Mouse (Mus musculus) liver, embryonic 14.5 days (tissue): ENCODE results near the gene Kcnma1. TPM values are rescaled to one million over a fixed set of nuclear protein-coding genes. Genes with fewer than 3 reads are reported as not detected.

Experiments
- ATAC-seq: fragments of 200-750 bp; cut with Nextera tagmentation; 2 replicates; pipeline ENCODE4 v1.8.0; 2017; ENCODE audit warnings: moderate number of reproducible peaks, mild to moderate bottlenecking, moderate library complexity; ENCODE audit not compliant: insufficient read depth
- DNase-seq, 3 experiments: peaks; one replicate each; pipeline ENCODE4 v3.0.0-alpha.2; 2012 to 2013; ENCODE audit warnings: low read depth in 3 of 3, low spot score in 3 of 3
- H3K27ac ChIP-seq: fragments of 300-500 bp; sonication (generic); 2 replicates; pipeline ENCODE4 v1.5.1; 2014; ENCODE audit warnings: moderate library complexity, mild to moderate bottlenecking, control low read depth, inconsistent platforms
- H3K27me3 ChIP-seq: fragments of 300-500 bp; sonication (generic); 2 replicates; pipeline ENCODE4 v1.6.1; 2014; ENCODE audit warnings: mild to moderate bottlenecking, low read length, moderate library complexity; ENCODE audit not compliant: control insufficient read depth, insufficient read depth
- H3K36me3 ChIP-seq: fragments of 300-500 bp; sonication (generic); replicated peaks from 2 replicates; pipeline ENCODE4 v1.6.1; 2014; ENCODE audit warnings: low read depth; ENCODE audit not compliant: control insufficient read depth, insufficient read depth
- H3K4me1 ChIP-seq, 2 experiments: fragments of 200-500 bp in 1 of 2; fragments of 300-500 bp in 1 of 2; sonication (generic) in 1 of 2; replicated peaks; 2 replicates each; pipeline ENCODE4 v1.6.1; 2012 to 2014; ENCODE audit warnings: antibody characterized with exemption in 1 of 2, inconsistent platforms in 1 of 2, low read length in 1 of 2; ENCODE audit not compliant: control insufficient read depth in 2 of 2, insufficient read depth in 2 of 2
- H3K4me2 ChIP-seq: fragments of 300-500 bp; sonication (generic); 2 replicates; pipeline ENCODE4 v1.6.1; 2014; ENCODE audit warnings: low read depth, mild to moderate bottlenecking, control low read depth, moderate library complexity
- H3K4me3 ChIP-seq, 2 experiments: fragments of 200-500 bp in 1 of 2; fragments of 300-500 bp in 1 of 2; sonication (generic) in 1 of 2; 2 replicates each; pipeline ENCODE4 v1.5.1; 2012 to 2014; ENCODE audit warnings: low read depth in 2 of 2, low read length in 2 of 2, mild to moderate bottlenecking in 2 of 2, control low read depth in 1 of 2, inconsistent platforms in 1 of 2, moderate library complexity in 1 of 2; ENCODE audit not compliant: insufficient read depth in 1 of 2
- H3K9ac ChIP-seq: fragments of 300-500 bp; sonication (generic); replicated peaks from 2 replicates; pipeline ENCODE4 v1.6.1; 2014; ENCODE audit warnings: mild to moderate bottlenecking, control low read depth, moderate library complexity
- H3K9me3 ChIP-seq: fragments of 300-500 bp; sonication (generic); 2 replicates; pipeline ENCODE4 v1.6.1; 2016; ENCODE audit warnings: low read length, mixed read lengths; ENCODE audit not compliant: control insufficient read depth
- CTCF ChIP-seq: IDR thresholded peaks from 2 replicates; pipeline ENCODE4 v1.5.1; 2016; ENCODE audit warnings: antibody characterized with exemption, low read depth, control low read depth
- EP300 ChIP-seq: IDR thresholded peaks from 2 replicates; pipeline ENCODE4 v1.6.1; 2016; ENCODE audit warnings: antibody characterized with exemption, low read depth
- WGBS: fragments of 180-500 bp; shearing (Covaris S2); extraction: QIAGEN DNeasy Blood & Tissue Kit; methylation state at CpG from one replicate; pipeline ENCODE4 v1.1.7; 2014; ENCODE audit not compliant: insufficient replicate concordance; 5-methylcytosine and 5-hydroxymethylcytosine counted together
- polyA plus RNA-seq, 2 experiments: library from polyadenylated mRNA; depleted of rRNA in 1 of 2; stranded (reverse) in 1 of 2; unstranded in 1 of 2; fragments of >200 nt; fragmentation: Nextera tagmentation in 1 of 2; extraction: Ambion mirVana in 1 of 2; gene quantifications; 2 replicates each; pipeline versions ENCODE4 v1.2.1 to v1.2.3; 2012 to 2014

Kcnma1 gene
- 0.01 and 0.03 TPM in 2 replicates for polyA plus RNA-seq (2012; rRNA removed)
- not detected in 2 replicates for polyA plus RNA-seq (2014; fragmentation: Nextera tagmentation; extraction: Ambion mirVana)

GRCm38 (mm10) chr14:24014391-24014790, at the start of gene Kcnma1:
Kcnma1 (minus strand) TSS chr14:24014491.
- H3K9ac ChIP-seq: no peak within 1 kb of the TSS
- H3K4me2 ChIP-seq: no peak within 1 kb of the TSS
- no peak for TF ChIP-seq CTCF
- no peak for TF ChIP-seq EP300
- ATAC-seq (no peak), DNase-seq (no peak)
- H3K9me3 ChIP-seq: no peaks in the 10 kb centered on the region
- 30% methylated on average over 3 of the region's 3 CpGs for WGBS
- no peak within 1 kb of the TSS for H3K27ac ChIP-seq
- no peaks in the 10 kb centered on the region for H3K36me3 ChIP-seq
- H3K4me3 ChIP-seq: no peak within 1 kb of the TSS
- no peaks in the 10 kb centered on the region for H3K4me1 ChIP-seq
- H3K27me3 ChIP-seq: no peaks in the 10 kb centered on the region

GRCm38 (mm10) chr14:24059747-24060146, 45.5 kb upstream of the Kcnma1 start:
- Histone ChIP-seq H3K4me2 (no peak overlapping the region), H3K9ac (no peak overlapping the region), H3K27me3 (no peaks in the 10 kb centered on the region), H3K9me3 (no peaks in the 10 kb centered on the region), H3K4me3 (no peak overlapping the region), H3K36me3 (no peaks in the 10 kb centered on the region), H3K27ac (no peak overlapping the region), H3K4me1 (no peaks in the 10 kb centered on the region)
- DNase-seq (no peak), ATAC-seq (no peak)
- TF ChIP-seq CTCF: peak; percentile 73
- TF ChIP-seq EP300: no peak
- WGBS: 34% methylated on average over 8 of the region's 8 CpGs

GRCm38 (mm10) chr14:24059287-24059686, 45.0 kb upstream of the Kcnma1 start:
- WGBS: 62% methylated on average over 4 of the region's 4 CpGs
- Histone ChIP-seq H3K4me2 (no peak overlapping the region), H3K27ac (no peak overlapping the region), H3K27me3 (no peaks in the 10 kb centered on the region), H3K9ac (no peak overlapping the region), H3K9me3 (no peaks in the 10 kb centered on the region), H3K4me3 (no peak overlapping the region), H3K36me3 (no peaks in the 10 kb centered on the region), H3K4me1 (no peaks in the 10 kb centered on the region)
- TF ChIP-seq CTCF (no peak), EP300 (no peak)
- no peak for ATAC-seq
- no peak for DNase-seq

GRCm38 (mm10) chr14:24051821-24052220, 37.5 kb upstream of the Kcnma1 start:
- DNase-seq (no peak), ATAC-seq (no peak)
- TF ChIP-seq CTCF: no peak
- TF ChIP-seq EP300: no peak
- H3K27me3 ChIP-seq: no peaks in the 10 kb centered on the region
- H3K9me3 ChIP-seq: no peaks in the 10 kb centered on the region
- H3K4me1 ChIP-seq: no peaks in the 10 kb centered on the region
- no peak overlapping the region for H3K27ac ChIP-seq
- no peak overlapping the region for H3K4me2 ChIP-seq
- 61% methylated on average over 2 of the region's 2 CpGs for WGBS
- H3K4me3 ChIP-seq: no peak overlapping the region
- H3K36me3 ChIP-seq: no peaks in the 10 kb centered on the region
- H3K9ac ChIP-seq: no peak overlapping the region

GRCm38 (mm10) chr14:24036609-24037008, 22.3 kb upstream of the Kcnma1 start:
- TF ChIP-seq EP300 (no peak), CTCF (no peak)
- H3K4me1 ChIP-seq: no peaks in the 10 kb centered on the region
- WGBS: 53% methylated on average over 2 of the region's 2 CpGs
- H3K9me3 ChIP-seq: no peaks in the 10 kb centered on the region
- no peak overlapping the region for H3K4me2 ChIP-seq
- DNase-seq (no peak), ATAC-seq (no peak)
- no peak overlapping the region for H3K4me3 ChIP-seq
- H3K27me3 ChIP-seq: no peaks in the 10 kb centered on the region
- no peak overlapping the region for H3K27ac ChIP-seq
- no peak overlapping the region for H3K9ac ChIP-seq
- no peaks in the 10 kb centered on the region for H3K36me3 ChIP-seq
